Mouse (Mus musculus): ENCODE measurements at regions not wholly inside any gene's neighbourhood (a gene's known extent, or its start where the extent isn't known, plus 50 kb on each side); places are given as distances from the start of the nearest gene placed in this dataset.

- TF ChIP-seq CTCF (IDR thresholded peaks at IDR 0.05; ENCODE audit: control insufficient read depth, insufficient read depth, insufficient replicate concordance, low read depth, low read length) (no peak), POLR2A (IDR thresholded peaks at IDR 0.05; ENCODE audit: control insufficient read depth, low read depth, low read length) (no peak)
These were observed 189.1 kb upstream of the Dph6 start for GRCm38 (mm10) chr2:114843696-114844388.

Measured in testis, adult 2 months (tissue).